Mouse (Mus musculus) adrenal gland, postnatal 25 days (tissue): ENCODE data around the gene Olfr1102. TPM values are rescaled to one million over a fixed set of nuclear protein-coding genes. Genes with fewer than 3 reads are reported as not detected.

Source experiments
- DNase-seq: peaks from one replicate; pipeline ENCODE4 v3.0.0; 2021; ENCODE audit warnings: mixed read lengths
- long read RNA-seq: library from polyadenylated mRNA; stranded (forward); transcript quantifications from one replicate; pipeline ENCODE4 v2.0.0, GENCODE M21; 2021
- total RNA-seq: library from RNA; stranded (reverse); gene quantifications from 2 replicates; pipeline ENCODE4 v1.2.3, GENCODE M21; 2021

The Olfr1102 gene
- not detected in 2 replicates for total RNA-seq
- long read RNA-seq: 0 reads

GRCm38 (mm10) chr2:86998098-86998497, at the start of gene Olfr1102:
Gene Olfr1102 (plus strand): TSS chr2:86998398.
- DNase-seq: no peak

- DNase-seq: no peak
Measured at GRCm38 (mm10) chr2:86960593-86960992, 37.6 kb upstream of the Olfr1102 start, which contains the start of gene Olfr1099. Gene Olfr1099 (minus strand): TSS chr2:86960693.

DNA sequence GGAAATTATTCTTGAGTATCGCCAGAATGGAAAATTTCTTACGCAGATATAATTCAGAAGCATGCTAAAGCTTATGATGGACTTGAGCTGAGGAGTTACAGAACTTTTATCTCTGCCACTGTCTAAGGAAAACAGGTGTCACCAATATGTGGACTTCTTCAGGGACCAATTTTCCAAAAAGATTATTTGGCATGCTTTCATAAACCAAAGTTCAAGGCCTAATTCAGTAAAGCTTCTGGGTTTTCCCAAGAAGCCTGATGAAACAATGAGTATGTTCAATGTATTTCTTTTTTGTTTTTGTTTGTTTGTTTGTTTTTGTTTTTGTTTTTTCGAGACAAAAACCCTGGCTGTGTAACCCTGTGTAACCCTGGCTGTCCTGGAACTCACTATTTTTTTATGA, 18.3 kb upstream of the Olfr1102 start, which contains the start of gene Olfr1100:
Olfr1100 (minus strand) TSS at position 101 of the 400 bp plus-strand sequence.
- DNase-seq: no peak

DNA sequence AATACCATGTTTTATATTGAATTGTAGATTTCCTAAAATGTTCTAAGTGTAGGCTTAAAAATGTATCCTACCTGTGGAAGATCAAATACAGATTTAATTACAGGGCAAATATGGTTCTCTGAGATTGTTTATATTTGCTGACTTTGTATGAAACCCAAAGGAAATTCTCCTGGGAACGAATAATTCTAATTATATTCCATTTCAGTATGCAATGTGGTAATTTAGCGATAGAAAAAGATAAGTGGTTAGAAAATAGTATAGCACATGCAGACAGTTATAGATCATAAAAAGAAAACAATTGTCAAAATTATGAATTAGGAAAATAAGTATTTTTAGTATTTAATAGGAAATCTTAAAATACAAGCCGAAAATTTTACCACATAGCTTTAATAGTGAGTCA, 7.1 kb upstream of the Olfr1102 start, which contains the start of gene Olfr1101:
Olfr1101 (minus strand) TSS at position 101 of the 400 bp plus-strand sequence.
- no peak for DNase-seq

GRCm38 (mm10) chr2:87026980-87027379, 28.8 kb downstream of the Olfr1102 start, which contains the start of gene Olfr1104:
Gene Olfr1104 (minus strand): TSS chr2:87027080.
- no peak for DNase-seq

GRCm38 (mm10) chr2:87036431-87036830, 38.2 kb downstream of the Olfr1102 start, which contains the start of gene Olfr1105:
Gene Olfr1105 (minus strand): TSS chr2:87036531.
- DNase-seq: no peak

DNA sequence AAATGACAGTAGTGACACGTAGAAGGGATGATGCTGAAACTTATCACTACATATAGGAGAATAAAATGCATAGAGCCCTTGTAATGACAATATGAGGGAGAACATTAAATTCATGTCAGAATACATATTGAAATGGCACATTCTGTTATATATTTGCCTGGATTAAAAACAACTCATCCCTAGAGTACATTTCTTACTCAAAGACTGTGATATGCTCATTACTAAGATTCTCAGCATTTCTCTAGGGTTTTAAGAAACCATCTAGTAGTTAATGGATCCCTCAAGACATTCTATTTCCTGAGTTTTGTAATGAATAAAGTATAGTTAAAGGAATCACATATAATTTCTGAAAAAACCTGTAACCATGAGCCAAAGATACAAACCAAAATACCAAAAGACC, 54.0 kb downstream of the Olfr1102 start, which contains the start of gene Olfr1106:
Olfr1106 (minus strand) TSS at position 101 of the 400 bp plus-strand sequence.
- no peak for DNase-seq

Other genes starting within 250 kb of the Olfr1102 start
- not detected in 2 replicates for gene Olfr1090, start 239.4 kb upstream of the Olfr1102 start, total RNA-seq
- gene Olfr1093, start 215.9 kb upstream of the Olfr1102 start, total RNA-seq: not detected in 2 replicates
- not detected in 2 replicates for gene Olfr141, start 188.4 kb upstream of the Olfr1102 start, total RNA-seq
- not detected in 2 replicates for gene Olfr1094, start 173.7 kb upstream of the Olfr1102 start, total RNA-seq
- not detected in 2 replicates for gene Olfr1095, start 146.7 kb upstream of the Olfr1102 start, total RNA-seq
- gene Gm13723, start 123.6 kb upstream of the Olfr1102 start, total RNA-seq: not detected in 2 replicates
- not detected in 2 replicates for gene Olfr1097, start 106.2 kb upstream of the Olfr1102 start, total RNA-seq
- not detected in 2 replicates for gene Olfr1098, start 73.9 kb upstream of the Olfr1102 start, total RNA-seq
- gene Olfr1099, start 37.7 kb upstream of the Olfr1102 start, total RNA-seq: not detected in 2 replicates
- not detected in 2 replicates for gene Olfr1100, start 18.4 kb upstream of the Olfr1102 start, total RNA-seq
- not detected in 2 replicates for gene Olfr1101, start 7.2 kb upstream of the Olfr1102 start, total RNA-seq
- gene Olfr1104, start 28.7 kb downstream of the Olfr1102 start, total RNA-seq: not detected in 2 replicates
- not detected in 2 replicates for gene Olfr1105, start 38.1 kb downstream of the Olfr1102 start, total RNA-seq
- gene Olfr1106, start 53.9 kb downstream of the Olfr1102 start, total RNA-seq: not detected in 2 replicates
- gene Olfr1107, start 77.4 kb downstream of the Olfr1102 start, total RNA-seq: not detected in 2 replicates
- gene Olfr1109, start 97.6 kb downstream of the Olfr1102 start, total RNA-seq: not detected in 2 replicates
- not detected in 2 replicates for gene Olfr259, start 116.2 kb downstream of the Olfr1102 start, total RNA-seq
- not detected in 2 replicates for gene Olfr1110, start 141.9 kb downstream of the Olfr1102 start, total RNA-seq
- gene Olfr1111, start 154.2 kb downstream of the Olfr1102 start, total RNA-seq: not detected in 2 replicates
- not detected in 2 replicates for gene Olfr1112, start 189.4 kb downstream of the Olfr1102 start, total RNA-seq
- gene Olfr1113, start 210.6 kb downstream of the Olfr1102 start, total RNA-seq: not detected in 2 replicates
- not detected in 2 replicates for gene Olfr1115, start 249.6 kb downstream of the Olfr1102 start, total RNA-seq